Mouse (Mus musculus) left cerebral cortex, postnatal 10 days (tissue): ENCODE data around the gene Pls1. TPM values are rescaled to one million over a fixed set of nuclear protein-coding genes. Genes with fewer than 3 reads are reported as not detected.

Source experiments
- DNase-seq, 2 experiments: peaks; one replicate each; pipeline ENCODE4 v3.0.0; 2021 to 2022; ENCODE audit warnings: low spot score in 2 of 2, mixed read lengths in 1 of 2; ENCODE audit errors: extremely low spot score in 1 of 2
- intact Hi-C: fragments of 180-260 bp; cut with DNase I; formaldehyde crosslinking; loops from one replicate; pipeline ENCODE4 v1.15.1; 2025
- total RNA-seq, 2 experiments: library from RNA; stranded (reverse); gene quantifications; 2 replicates each; pipeline ENCODE4 v1.2.3; 2021

Gene Pls1
- total RNA-seq: 1 to 10 TPM; 4.2 to 5.6 TPM

DNA sequence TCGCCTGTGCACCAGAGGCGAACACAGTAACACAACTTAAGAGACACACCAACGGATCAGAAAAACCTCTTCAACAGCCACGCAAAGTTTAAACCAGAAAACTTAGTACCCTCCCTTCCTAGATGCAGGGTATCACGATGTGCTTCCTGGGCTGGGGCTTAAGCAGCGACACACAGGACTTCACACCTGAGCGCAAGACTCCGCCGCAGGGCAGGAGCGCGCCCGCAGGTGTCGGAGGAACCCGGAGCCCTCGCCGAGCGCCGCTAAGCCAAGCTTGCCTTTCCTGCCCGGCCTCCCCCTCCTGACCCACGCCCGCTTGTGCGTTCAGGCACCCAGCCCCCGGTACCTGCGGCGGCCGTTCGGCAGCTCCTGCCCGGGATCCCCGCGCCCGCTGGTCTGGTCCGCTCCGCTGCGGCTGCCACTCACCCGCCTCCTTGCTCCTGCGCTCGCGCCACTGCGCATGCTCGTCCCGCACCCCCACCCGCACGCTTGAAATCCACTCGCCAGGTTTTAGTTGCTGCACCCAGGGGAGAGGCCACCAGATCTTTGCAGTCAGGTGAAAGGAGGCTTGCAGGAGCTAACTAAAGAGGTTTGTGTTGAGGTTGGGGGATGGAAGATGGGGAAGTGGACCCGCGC lies at the start of gene Pls1:
Gene Pls1 (minus strand): TSS at position 487 of the 636 bp plus-strand sequence.
- DNase-seq: peak; percentile 79 to 87
- intact Hi-C loops: no loop called here

DNA sequence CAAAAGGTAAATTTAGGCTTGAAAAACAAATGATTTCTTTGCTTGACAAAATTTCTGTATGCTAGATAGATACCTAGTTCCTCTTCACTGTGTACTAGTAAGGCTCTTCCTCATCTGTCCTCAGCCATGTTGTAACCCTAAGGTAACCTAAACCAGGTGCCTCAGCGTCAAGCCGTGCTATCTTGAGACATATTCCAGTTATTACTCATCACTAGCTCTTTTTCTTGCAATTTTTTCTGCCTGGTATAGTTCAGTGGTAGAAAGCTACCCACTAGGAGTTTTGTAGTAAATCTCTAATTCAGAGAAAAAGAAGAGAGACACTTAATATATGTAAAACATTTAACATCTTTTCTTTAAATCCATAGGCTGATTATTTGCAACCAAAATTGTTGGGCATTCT lies 37.6 kb upstream of the Pls1 start:
- intact Hi-C loops: no loop called here
- no peak for DNase-seq

DNA sequence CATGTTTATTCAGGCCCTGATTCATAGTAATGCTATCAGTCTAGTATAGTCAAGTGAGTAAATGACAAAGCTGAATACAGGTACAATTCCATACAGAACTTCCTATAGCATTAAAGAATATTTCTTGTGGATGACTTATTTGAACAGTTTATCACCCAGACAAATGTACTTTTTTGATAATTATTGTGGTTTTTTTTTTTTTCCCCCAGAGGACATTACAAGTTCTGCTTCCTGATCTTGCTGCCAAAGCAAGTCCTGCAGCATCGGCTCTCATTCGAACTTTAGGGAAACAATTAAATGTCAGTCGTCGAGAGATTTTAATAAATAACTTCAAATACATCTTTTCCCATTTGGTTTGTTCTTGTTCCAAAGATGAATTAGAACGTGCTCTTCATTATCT lies 33.1 kb upstream of the Pls1 start:
- intact Hi-C loops: no loop called here
- no peak for DNase-seq

DNA sequence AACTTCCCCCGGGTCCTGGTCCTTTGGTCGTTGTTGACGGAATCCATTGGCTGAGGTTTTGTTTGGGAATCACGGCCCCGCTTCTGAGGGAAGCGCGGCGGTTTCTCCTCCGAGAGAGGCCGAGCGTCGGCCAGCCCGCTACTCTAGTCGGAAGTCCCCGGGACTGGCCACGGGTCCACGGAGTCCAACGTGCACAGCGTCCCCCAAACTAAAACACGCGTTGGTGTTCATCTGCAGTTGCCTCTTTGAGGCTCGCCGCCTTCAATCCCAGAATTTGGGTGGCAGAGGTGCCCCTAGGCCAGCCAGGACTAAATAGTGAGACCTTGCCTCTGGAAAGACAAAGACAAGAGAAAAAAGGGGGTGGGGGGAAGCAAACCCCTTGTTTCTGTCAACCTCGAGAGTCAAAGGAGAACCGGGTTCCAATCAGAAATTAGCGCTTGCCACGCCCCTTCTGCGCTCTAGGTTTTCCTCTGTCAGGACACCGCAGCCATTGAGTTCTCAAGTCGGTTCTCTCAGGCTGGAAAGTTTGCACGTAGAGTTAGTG lies 13.0 kb upstream of the Pls1 start:
- intact Hi-C loops: loop anchor here (5.0 to 10.0 kb wide), 4 partner anchors 111 to 366 kb away; no protein-coding TSS in a partner anchor
- DNase-seq: peak in 1 of 2 experiments; percentile 37

DNA sequence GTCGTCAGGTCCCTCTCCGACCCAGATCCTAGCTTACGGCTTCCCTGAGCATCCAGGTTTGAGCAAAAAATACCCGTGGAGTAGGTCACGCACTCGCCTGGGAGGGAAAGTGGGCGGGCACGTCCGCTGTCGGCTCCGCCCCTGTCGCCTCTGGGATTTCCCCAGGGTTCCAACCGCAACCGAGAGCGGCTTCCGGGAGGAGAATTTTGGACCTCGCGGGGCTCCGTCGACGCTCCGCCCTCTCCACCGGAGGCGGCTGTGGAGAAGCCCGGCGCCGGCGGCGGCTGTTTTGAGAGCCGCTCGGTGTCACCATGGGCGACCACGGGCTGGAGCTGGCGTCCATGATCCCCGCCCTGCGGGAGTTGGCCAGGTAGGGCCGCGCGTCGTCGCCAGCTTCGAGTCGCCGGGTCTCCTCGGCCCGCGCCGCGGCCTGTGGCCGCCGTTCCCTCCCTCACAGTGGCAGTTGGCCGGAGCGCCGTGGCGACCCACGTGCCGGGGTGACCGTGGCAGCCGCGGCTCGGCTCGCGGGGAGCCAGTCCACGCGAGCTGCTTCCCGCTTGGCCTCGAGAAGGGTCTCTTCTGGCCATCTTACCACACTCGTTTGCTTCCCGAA lies 12.4 kb upstream of the Pls1 start, which contains the start of gene Atr:
Gene Atr (plus strand): TSS at position 184 of the 613 bp plus-strand sequence.
- DNase-seq: peak; percentile 89 to 96
- intact Hi-C loops: loop anchor here (5.0 to 10.0 kb wide), 4 partner anchors 110 to 365 kb away; no protein-coding TSS in a partner anchor

DNA sequence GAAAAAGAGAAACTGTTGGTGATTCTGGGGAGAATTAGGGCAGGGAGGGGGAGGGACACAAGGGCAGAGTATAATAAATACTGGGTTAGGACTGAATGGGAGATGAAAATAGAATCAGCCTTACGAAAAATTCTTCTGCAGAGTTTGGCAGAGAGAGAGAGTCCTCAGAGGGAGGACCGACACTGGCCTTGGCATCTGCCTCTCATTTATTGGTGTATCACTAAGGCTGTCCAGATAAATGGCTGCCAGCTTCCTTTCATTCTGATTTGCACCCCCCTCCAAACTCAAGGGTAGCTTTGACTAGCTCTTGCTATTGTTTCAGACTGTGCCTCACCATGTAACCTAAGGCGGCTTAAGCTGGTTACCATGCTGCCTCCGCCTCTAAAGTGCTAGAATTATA lies 10.9 kb upstream of the Pls1 start:
- intact Hi-C loops: loop anchor here (5.0 to 10.0 kb wide), 4 partner anchors 109 to 364 kb away; no protein-coding TSS in a partner anchor
- DNase-seq: no peak

DNA sequence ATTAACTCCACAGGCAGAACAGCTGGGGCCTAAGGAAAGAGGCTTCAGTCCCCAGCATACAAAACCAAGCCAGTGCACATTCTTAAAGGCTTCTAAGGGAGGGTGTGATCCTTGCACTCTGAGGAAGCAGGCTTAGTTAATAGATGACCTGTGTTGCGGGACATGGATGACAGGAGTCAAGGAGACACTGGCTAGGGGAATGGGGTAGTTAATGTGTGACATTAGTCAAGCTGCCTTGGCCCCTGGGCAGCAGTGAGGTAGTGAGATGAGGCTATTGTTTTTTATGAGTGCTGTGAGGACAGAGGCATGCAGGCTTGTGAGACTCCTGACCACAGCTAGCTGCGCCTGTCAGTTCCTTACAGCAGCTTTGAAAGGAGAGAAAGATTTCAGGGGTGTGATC lies 9.8 kb upstream of the Pls1 start:
- DNase-seq: no peak
- intact Hi-C loops: loop anchor here (5.0 to 10.0 kb wide), 5 partner anchors 108 to 363 kb away; no protein-coding TSS in a partner anchor

DNA sequence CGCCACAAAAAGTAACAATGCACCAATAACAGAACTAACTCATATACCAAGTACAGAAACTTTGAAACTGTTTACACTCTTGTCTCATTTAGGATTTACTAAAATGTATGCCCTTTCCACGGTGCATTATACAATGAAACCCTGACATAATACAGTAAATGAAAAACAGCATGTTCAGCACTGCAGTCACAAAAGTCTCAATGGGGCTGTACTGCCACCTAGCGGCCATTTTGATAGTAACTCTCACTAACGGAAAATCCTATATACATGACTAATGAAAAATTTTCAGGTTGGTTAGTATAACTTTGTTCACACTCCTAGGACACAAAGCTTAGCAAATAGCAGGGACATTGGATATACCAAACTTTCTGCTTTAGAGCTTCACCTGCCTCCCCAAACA lies 7.8 kb upstream of the Pls1 start:
- peak; percentile 64 to 74 for DNase-seq
- intact Hi-C loops: loop anchor here (5.0 to 10.0 kb wide), 3 partner anchors 116 to 328 kb away; no protein-coding TSS in a partner anchor

DNA sequence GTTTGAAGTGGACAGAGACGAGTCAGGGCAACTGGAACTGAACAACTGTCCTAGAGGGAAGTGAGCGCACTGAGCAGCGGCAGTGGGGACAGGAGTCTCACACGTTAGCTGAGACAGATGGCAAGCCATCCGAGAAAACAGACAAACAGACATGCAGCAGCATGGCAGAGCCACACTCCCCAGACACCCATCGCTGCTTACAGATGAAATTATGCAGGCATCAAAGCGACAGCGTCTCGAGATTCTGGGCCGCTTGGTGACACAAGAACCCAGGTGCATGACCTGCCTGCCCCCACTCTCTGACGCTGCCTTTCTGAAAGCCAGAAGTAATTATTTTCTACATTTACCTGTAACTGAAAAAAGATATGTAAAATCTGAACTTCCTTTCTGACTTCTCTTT lies 6.6 kb upstream of the Pls1 start:
- intact Hi-C loops: loop anchor here (5.0 to 10.0 kb wide), 3 partner anchors 114 to 327 kb away; no protein-coding TSS in a partner anchor

DNA sequence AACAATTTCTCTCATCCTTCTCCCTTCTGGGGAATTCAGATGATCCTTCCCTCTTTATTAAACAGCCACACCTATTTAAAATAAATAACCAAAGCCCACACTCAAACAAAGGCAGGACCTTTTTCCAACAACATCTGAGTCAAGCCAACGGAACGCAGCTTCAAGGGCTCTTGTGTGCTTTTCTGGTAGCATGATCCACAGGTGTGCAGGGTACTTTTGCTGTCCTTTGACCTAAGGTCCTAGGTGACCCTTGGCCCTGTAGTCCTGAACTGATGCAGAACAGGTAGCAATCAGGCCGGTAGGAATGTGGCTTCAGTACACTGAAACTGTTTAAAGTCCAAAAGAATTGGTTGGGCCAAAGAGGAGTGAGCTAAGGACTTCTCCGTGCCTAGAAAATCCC lies 600 bp upstream of the Pls1 start:
- intact Hi-C loops: no loop called here
- no peak for DNase-seq

More for the DNA sequence above, 6.6 kb upstream of the Pls1 start:
- DNase-seq: no peak

DNA sequence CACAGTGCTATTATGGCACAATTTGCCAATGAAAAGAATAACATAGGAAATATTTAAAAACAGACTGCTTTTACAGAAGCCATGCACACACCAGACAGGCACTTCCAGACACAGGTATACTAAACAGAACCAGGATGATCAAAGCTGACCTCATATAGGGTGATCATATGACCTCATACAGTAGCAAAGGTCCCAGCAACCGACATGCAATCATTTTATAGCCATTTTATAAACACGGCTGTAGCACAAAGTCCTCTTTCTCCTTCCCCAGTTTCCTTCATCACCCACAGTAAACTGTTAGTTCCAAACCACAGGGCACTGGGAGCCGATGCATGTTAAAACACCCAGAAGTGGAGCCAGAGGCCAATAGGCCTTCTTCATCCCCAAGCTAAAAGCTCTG lies 5.7 kb downstream of the Pls1 start:
- no peak for DNase-seq
- intact Hi-C loops: no loop called here

DNA sequence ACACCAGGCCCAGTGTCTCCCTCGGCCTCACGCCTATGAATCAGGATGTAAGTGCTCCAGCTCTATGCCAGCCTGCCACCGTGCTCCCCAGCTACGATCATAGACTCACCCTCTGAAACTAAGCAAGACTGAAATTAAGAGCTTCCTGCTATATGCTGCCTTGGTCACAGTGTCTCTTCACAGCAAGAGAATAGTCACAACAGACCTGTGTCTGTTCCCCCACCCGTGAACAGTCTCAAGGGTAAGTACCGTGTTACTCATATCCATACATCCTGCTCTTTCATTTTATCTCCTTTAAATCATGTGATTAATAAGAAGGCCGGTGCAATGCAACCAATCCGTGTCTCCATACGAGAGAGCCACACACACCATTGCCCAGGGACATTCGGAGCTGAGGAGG lies 9.4 kb downstream of the Pls1 start:
- intact Hi-C loops: no loop called here

DNA sequence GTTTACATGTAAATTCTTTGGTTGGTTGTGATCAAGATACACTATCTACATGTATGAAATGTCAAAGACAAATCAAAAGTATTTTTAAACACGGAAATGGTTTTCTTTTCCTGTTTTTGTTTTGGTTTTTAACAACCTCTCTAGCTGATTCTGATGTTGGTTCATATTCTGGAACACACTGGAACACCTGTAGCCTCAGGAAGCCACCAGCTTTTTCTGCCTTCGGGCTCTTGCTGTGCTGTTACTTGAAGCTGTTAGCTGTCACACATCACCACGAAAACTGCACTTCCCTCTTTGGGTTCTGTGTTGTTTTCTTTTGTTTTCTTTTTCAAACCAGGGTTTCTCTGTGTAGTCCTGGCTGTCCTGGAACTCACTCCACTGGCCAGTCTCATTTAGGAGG lies 10.3 kb downstream of the Pls1 start:
- no peak for DNase-seq
- intact Hi-C loops: no loop called here

More for the DNA sequence above, 9.4 kb downstream of the Pls1 start:
- DNase-seq: no peak

DNA sequence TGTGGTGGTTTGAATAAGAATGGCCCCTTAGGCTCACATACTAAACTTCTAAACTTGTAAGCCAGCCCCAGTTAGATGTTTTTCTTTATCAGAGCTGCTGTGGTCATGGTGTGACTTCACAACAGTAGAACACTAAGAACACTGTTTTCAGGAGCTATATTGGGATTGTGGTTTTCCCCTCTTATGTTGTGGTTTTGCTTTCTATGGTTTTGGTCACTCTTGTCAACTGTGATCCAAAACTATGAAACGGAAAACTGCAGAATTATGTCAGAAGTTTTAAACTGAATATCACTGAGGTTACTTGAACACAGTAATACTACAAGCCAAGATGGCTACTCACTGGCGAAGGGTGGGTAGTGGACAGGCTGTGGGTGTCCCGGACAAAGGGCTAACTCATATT lies 12.4 kb downstream of the Pls1 start:
- intact Hi-C loops: no loop called here
- no peak for DNase-seq

DNA sequence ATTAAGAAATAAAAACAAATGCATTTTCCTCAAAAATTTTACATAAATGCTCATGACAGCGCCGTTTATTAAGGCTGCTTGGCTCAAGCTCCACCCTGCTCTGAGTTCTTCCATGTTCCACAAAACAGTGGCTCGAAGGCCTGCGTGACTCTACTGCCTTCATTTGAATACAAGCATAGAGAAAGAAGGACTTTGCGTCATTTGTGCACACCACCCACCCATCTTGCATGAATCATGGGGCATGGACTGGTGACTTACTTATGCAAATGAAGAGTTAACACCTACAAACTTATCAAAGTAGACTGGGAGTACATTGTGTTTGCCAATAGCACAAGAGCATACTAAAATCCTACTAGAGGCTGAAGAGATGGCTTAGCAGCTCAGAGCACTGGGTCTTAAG lies 17.5 kb downstream of the Pls1 start:
- intact Hi-C loops: no loop called here

DNA sequence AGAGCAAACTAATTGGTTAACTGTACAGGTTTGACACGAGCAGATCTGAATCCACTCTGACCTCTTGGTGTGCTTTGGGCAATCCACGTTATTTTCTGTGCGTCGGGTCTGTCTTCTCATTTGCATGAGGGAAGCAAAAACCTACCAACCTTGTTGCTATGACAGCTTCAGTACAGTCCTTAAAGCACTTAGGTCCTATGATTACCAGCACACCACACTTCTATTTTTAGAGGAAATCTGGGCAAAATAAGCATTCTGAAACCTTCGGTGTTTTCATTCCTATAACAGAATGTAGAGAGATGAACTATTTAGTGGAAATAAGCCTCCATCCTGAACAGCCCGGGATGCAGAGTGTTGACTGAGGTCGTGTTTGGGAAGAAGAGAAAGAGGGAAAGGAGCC lies 22.6 kb downstream of the Pls1 start:
- DNase-seq: no peak
- intact Hi-C loops: no loop called here

More for the DNA sequence above, 17.5 kb downstream of the Pls1 start:
- no peak for DNase-seq

DNA sequence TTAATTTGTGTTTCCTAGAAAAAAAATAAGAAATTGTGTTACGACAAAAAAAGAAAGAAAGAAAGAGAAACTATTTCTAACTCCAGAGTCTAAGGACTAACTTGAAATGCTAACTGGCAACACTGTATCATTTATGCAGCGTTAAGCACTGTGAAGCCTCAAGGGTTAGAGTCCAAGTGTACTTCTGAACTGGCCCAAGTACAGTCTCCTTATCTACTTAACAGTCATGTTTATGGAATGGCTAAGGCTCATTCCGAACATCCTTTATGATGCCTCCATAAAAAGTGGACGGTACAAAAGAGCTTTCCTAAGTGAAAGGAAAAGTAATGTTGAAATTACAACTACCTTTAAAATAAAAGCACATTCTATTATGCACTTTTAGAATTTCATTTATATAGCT lies 29.4 kb downstream of the Pls1 start:
- intact Hi-C loops: no loop called here
- no peak for DNase-seq

DNA sequence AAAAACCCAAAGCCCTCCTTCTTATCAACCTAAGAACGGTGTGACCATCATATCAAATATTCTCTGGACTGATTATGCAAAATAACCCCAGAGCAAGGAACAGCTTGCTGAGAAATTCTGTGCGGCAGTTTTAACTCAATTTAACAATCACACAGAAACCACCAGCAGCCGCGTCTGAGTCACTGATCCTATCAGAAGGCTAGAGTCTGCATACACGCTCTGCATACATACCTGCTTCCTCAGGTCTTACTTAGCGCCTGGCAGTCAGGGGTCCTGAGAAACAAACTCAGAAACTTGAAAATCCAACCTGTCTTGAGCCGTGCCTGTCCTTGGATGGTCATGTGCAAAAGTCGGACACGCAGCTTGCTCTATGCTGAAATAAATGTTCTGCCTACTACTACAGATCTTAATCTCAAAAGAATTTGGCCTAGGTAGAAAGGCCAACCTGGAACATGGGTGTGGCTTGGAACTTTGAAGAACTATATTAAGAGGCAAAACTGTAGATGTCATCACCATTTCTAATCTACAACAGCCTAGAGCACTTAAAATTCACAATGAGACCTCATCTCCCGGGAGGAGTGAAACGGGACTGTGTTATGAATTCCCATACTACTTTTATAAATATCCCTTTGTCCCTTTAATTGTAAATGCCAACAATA lies 30.0 kb downstream of the Pls1 start:
- no peak for DNase-seq
- intact Hi-C loops: no loop called here

DNA sequence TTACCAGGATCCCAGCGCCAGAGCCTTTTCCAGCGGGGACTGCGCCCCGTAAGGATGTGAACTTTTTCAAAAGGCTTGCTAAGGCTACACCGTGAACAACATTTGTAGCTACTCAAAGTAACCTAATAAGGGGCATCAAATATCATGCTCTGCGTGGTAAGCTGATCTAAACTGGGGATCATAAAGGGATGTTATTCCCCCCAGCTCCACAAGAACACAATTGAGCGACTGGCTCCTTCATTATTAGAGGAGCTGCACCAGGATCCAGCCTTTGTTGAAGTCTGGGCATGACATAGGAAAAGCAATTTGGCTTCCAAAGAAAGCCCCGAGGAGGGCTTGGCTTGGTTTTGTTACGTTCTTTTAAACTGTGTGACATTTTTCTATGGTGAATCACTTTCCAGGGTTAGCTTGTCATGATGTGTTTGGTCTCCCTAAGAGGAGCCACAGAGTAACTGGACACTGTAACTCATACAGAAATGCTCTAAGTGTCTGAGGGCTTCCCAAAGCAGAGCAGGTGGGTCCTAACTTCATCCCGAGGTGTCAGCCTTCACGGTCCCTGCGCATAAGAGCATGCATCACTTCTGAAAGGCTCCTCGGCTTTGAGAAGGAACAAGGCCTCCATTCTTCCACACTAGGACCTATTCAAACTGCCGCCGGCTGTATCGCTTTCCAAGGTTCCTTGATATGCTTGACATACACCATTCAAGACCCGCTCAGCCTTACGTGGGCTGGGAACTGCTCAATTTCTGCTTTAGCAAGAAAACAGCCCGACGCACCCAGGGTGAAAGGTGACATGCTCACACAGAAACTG lies 31.2 kb downstream of the Pls1 start:
- intact Hi-C loops: no loop called here
- peak in 1 of 2 experiments; percentile 20 for DNase-seq
